Mouse (Mus musculus): ENCODE results near the gene Gns.

Gene Gns

GRCm38 (mm10) chr10:121409717-121410116, 44.8 kb downstream of the Gns start:
- DNase-seq: no peak

- DNase-seq: peak in 1 of 2 experiments; percentile 62
Observed at GRCm38 (mm10) chr10:121411721-121412455, 47.0 kb downstream of the Gns start.

- no peak for DNase-seq
Observed at GRCm38 (mm10) chr10:121412824-121413223, 47.9 kb downstream of the Gns start.

- no peak for DNase-seq
Observed at GRCm38 (mm10) chr10:121414127-121414526, 49.2 kb downstream of the Gns start.

- no peak for DNase-seq
Observed at GRCm38 (mm10) chr10:121418835-121419234, 53.9 kb downstream of the Gns start.

GRCm38 (mm10) chr10:121419640-121420470, 55.0 kb downstream of the Gns start:
- no peak for DNase-seq

- DNase-seq: no peak
Observed at GRCm38 (mm10) chr10:121421023-121421422, 56.1 kb downstream of the Gns start.

GRCm38 (mm10) chr10:121421657-121422290, 56.9 kb downstream of the Gns start:
- no peak for DNase-seq

GRCm38 (mm10) chr10:121422294-121422693, 57.4 kb downstream of the Gns start:
- DNase-seq: no peak

- DNase-seq: peak in 1 of 2 experiments; percentile 36
Observed at GRCm38 (mm10) chr10:121423541-121424349, 58.9 kb downstream of the Gns start.

- DNase-seq: no peak
Observed at GRCm38 (mm10) chr10:121424455-121424854, 59.6 kb downstream of the Gns start.

GRCm38 (mm10) chr10:121425079-121425478, 60.2 kb downstream of the Gns start:
- DNase-seq: no peak

GRCm38 (mm10) chr10:121425506-121426025, 60.7 kb downstream of the Gns start:
- no peak for DNase-seq

GRCm38 (mm10) chr10:121426458-121427070, 61.7 kb downstream of the Gns start:
- DNase-seq: peak in 1 of 2 experiments; percentile 49

- peak in 1 of 2 experiments; percentile 48 for DNase-seq
Observed at GRCm38 (mm10) chr10:121427136-121427535, 62.2 kb downstream of the Gns start.

GRCm38 (mm10) chr10:121428011-121428711, 63.3 kb downstream of the Gns start:
- DNase-seq: no peak

- DNase-seq: peak; percentile 51 to 62
Observed at GRCm38 (mm10) chr10:121429089-121429488, 64.2 kb downstream of the Gns start.

GRCm38 (mm10) chr10:121429581-121429980, 64.7 kb downstream of the Gns start:
- DNase-seq: no peak

- no peak for DNase-seq
Observed at GRCm38 (mm10) chr10:121429981-121430682, 65.2 kb downstream of the Gns start.

- no peak for DNase-seq
Observed at GRCm38 (mm10) chr10:121430764-121431540, 66.1 kb downstream of the Gns start.

Measured in kidney, adult 8-10 months (tissue).